Mouse (Mus musculus) lung, adult 2 months (tissue): ENCODE results near the gene Tbrg1.

Experiments
- CTCF ChIP-seq: fragments of 200-500 bp; IDR thresholded peaks from 2 replicates; pipeline ENCODE4 v1.5.1; 2011; ENCODE audit warnings: mild to moderate bottlenecking, low read length, control low read depth; ENCODE audit not compliant: insufficient read depth
- POLR2A ChIP-seq: fragments of 200-500 bp; IDR thresholded peaks from 2 replicates; pipeline ENCODE4 v1.6.1; 2011; ENCODE audit warnings: low read depth, mild to moderate bottlenecking, control low read depth, low read length, borderline replicate concordance; ENCODE audit errors: extremely low read depth

GRCm38 (mm10) chr9:37646246-37646645, 10.9 kb downstream of the Tbrg1 start:
- no peak for TF ChIP-seq POLR2A
- TF ChIP-seq CTCF, result no peak
